Mouse (Mus musculus) liver, adult 2 months (tissue): ENCODE data around the gene Mustn1. TPM values are rescaled to one million over a fixed set of nuclear protein-coding genes. Genes with fewer than 3 reads are reported as not detected.
A peak's percentile ranks its signal among the peaks of the same experiment; 100 is the strongest.

Experiments
- DNase-seq: peaks from one replicate; pipeline ENCODE4 v3.0.0-alpha.2; 2011; ENCODE audit warnings: low read depth, low spot score; ENCODE audit errors: extremely low read depth
- H3K27ac ChIP-seq: fragments of 200-500 bp; replicated peaks from 2 replicates; pipeline ENCODE4 v1.5.1; 2012; ENCODE audit warnings: low read depth, mild to moderate bottlenecking, control low read depth, inconsistent platforms, low read length; ENCODE audit not compliant: insufficient read depth
- H3K27me3 ChIP-seq: fragments of 200-500 bp; 2 replicates; pipeline ENCODE4 v1.6.1; 2012; ENCODE audit warnings: mild to moderate bottlenecking, moderate library complexity, low read length, inconsistent platforms; ENCODE audit not compliant: control insufficient read depth, insufficient read depth
- H3K36me3 ChIP-seq: fragments of 200-500 bp; 2 replicates; pipeline ENCODE4 v1.6.1; 2012; ENCODE audit warnings: low read length, inconsistent platforms; ENCODE audit not compliant: control insufficient read depth, insufficient read depth
- H3K4me1 ChIP-seq: fragments of 200-500 bp; 2 replicates; pipeline ENCODE4 v1.6.1; 2011; ENCODE audit warnings: low read length; ENCODE audit not compliant: control insufficient read depth, insufficient read depth
- H3K4me3 ChIP-seq: fragments of 200-500 bp; 2 replicates; pipeline ENCODE4 v1.5.1; 2011; ENCODE audit warnings: low read depth, mild to moderate bottlenecking, control low read depth, low read length, moderate library complexity; ENCODE audit not compliant: insufficient read depth
- H3K79me2 ChIP-seq: fragments of 200-500 bp; 2 replicates; pipeline ENCODE4 v1.6.1; 2012; ENCODE audit warnings: inconsistent platforms, mild to moderate bottlenecking, low read length, moderate library complexity; ENCODE audit not compliant: control insufficient read depth, insufficient read depth
- H3K9ac ChIP-seq: fragments of 200-500 bp; 2 replicates; pipeline ENCODE4 v1.6.1; 2012; ENCODE audit warnings: low read depth, mild to moderate bottlenecking, control low read depth, inconsistent platforms, low read length
- CTCF ChIP-seq: fragments of 200-500 bp; IDR thresholded peaks from 2 replicates; pipeline ENCODE4 v1.5.1; 2011; ENCODE audit warnings: low read depth, low read length, control low read depth
- POLR2A ChIP-seq: fragments of 200-500 bp; IDR thresholded peaks from 2 replicates; pipeline ENCODE4 v1.6.1; 2011; ENCODE audit warnings: low read length, control low read depth; ENCODE audit not compliant: insufficient read depth; ENCODE audit errors: extremely low read depth
- WGBS: fragments of 180-500 bp; shearing (Covaris S2); methylation state at CpG from one replicate; pipeline ENCODE4 v1.1.7; 2018; 5-methylcytosine and 5-hydroxymethylcytosine counted together
- polyA plus RNA-seq: library from polyadenylated mRNA; depleted of rRNA; stranded (reverse); fragments of >200 nt; gene quantifications from 2 replicates; pipeline ENCODE4 v1.2.3, GENCODE M21; 2012
- total RNA-seq: library from RNA; depleted of rRNA; stranded (reverse); fragments of >200 nt; gene quantifications from 2 replicates; pipeline ENCODE4 v1.2.3, GENCODE M21; 2014

Gene Mustn1
- total and polyA plus RNA-seq, 2 experiments, result 1.0 to 4.1 TPM

DNA sequence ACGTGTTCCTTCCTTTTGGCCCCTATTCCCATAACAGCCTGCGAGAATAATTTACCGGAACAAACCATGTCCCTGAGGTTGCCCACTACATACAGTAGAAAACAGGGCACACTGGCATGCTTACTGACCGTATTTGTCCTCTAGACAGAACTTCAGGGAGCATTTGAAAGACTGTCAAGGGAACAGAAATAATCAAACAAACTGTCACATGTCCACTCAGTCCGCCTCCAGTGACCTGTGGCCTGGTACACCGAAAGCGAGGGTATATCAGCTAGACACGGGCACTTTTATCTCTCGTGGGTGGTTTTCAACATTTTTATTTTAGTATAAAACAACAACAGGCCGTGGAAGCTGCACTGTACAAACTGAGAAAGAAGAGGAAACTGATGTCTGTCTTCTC, 10.2 kb upstream of the Mustn1 start:
- Histone ChIP-seq H3K79me2 (no peaks in the 10 kb centered on the region), H3K4me3 (no peak overlapping the region), H3K36me3 (no peaks in the 10 kb centered on the region), H3K27me3 (no peaks in the 10 kb centered on the region), H3K9ac (peak overlapping the region; percentile 38), H3K4me1 (peaks cover 25% of the 10 kb centered on the region), H3K27ac (peak overlapping the region; percentile 93)
- DNase-seq, result peak; percentile 93
- WGBS, result 26% methylated on average over 10 of the region's 10 CpGs
- TF ChIP-seq CTCF (no peak), POLR2A (no peak)

DNA sequence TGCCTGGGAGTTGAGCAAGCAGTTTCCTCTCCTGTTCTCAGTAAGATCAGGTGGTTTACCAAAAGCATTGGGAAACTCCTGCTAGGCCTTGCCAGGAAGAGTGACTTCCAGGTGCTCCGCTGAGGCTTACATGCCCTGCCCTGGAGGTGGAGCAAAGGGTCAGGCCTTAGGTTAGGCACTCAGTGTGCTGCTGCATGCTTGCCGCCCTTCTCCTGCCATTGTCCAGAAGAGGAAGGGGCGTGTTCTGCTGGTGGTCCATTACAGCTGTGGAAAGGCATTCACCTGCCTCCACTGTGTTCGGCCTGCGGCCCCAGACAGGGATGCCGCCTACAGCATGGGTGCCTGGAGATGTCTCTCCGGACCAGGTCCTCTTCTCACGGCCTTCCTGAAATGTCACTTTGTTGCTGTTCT, 9.6 kb upstream of the Mustn1 start:
- H3K4me1 ChIP-seq, result peaks cover 26% of the 10 kb centered on the region
- peak overlapping the region; percentile 5; the same call in 1 of the 2 replicates for H3K9ac ChIP-seq
- TF ChIP-seq POLR2A (no peak), CTCF (no peak)
- H3K27ac ChIP-seq, result peak overlapping the region; percentile 93
- WGBS, result 43% methylated on average over 8 of the region's 8 CpGs
- no peaks in the 10 kb centered on the region for H3K79me2 ChIP-seq
- DNase-seq, result peak; percentile 99
- no peak overlapping the region for H3K4me3 ChIP-seq
- H3K27me3 ChIP-seq, result no peaks in the 10 kb centered on the region
- no peaks in the 10 kb centered on the region for H3K36me3 ChIP-seq

DNA sequence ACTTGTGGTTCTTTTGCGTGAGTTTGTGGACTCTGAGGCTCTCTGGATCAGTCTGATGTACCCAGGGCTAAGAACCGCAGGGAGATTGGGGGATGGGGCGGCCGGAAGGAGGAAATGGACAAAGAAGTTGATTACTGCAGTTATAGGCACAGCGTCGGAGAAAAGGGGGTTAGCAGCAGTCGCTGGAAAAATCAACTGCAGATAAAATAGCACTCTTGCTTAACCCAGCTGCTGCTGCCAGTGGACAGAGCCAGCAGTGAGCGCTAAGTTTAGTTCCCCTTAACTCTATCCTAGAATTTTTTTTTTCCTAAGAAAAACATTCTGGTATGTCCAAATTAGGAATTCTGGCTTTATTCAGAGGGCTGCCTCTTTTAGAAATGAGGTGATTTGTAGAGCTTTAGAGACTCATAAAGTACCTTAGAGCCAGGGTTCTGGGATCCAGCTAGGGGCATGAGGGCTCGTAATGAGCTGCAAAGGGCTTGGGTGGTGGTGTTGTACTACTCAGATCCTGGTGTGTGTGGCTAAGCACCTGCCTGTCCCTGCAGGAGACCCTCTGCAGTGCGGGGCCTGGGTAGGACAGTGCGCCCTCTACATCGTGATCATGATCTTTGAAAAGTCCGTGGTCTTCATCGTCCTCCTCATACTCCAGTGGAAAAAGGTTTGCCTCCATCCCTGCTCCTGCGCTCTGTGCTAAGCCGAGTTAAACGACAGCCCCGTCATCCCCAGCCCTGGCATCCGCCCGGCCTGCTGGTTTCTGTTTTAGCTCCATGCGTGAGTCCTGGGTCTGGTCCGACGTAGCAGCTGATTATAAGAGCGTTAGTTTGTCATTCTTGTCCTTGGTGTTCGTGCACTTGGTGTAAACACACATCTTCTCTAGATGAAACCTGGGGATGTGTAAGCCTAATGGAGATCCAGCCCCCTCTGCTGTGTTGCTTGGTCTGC, 8.5 kb upstream of the Mustn1 start:
- H3K4me1 ChIP-seq, result peaks cover 32% of the 10 kb centered on the region
- no peaks in the 10 kb centered on the region for H3K79me2 ChIP-seq
- H3K27ac ChIP-seq, result peak overlapping the region; percentile 80
- 66% methylated on average over 25 of the region's 25 CpGs for WGBS
- TF ChIP-seq POLR2A, result no peak
- TF ChIP-seq CTCF, result no peak
- DNase-seq, result peak; percentile 67
- H3K27me3 ChIP-seq, result no peaks in the 10 kb centered on the region
- no peaks in the 10 kb centered on the region for H3K36me3 ChIP-seq
- H3K4me3 ChIP-seq, result no peak overlapping the region
- no peak overlapping the region for H3K9ac ChIP-seq

DNA sequence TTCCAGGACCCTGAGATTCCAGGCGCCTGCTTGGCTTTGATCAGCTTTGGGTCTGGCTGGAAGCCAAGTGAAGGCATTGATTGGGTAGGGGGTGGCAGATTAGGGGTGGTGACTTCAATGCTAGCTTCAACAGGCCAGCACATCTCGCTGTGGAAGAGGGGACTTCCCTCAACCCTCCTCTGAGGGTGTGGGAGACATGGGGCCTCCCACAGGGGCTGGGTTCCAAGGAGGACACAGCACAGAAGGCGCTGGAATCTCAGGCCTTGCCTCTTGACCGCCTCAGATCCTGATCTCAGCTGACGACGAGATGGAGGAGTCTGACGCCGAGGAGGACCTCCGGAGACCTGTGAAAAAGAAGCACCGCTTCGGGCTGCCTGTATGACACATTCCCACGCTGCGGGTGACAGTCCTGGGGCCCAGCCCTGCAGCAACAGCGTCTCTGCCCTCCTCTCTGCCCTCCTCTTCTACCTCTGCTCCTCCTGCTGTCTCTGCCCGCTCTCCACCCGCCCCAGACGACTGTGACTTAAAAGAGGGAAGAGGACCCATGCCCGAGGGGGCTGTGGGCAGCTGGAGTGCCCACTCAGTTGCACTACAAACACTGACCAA, 4.8 kb upstream of the Mustn1 start:
- Histone ChIP-seq H3K79me2 (no peaks in the 10 kb centered on the region), H3K4me1 (peaks cover 28% of the 10 kb centered on the region), H3K4me3 (no peak overlapping the region), H3K9ac (no peak overlapping the region), H3K27me3 (no peaks in the 10 kb centered on the region), H3K36me3 (no peaks in the 10 kb centered on the region), H3K27ac (peak overlapping the region; percentile 51)
- no peak for TF ChIP-seq POLR2A
- TF ChIP-seq CTCF, result no peak
- no peak for DNase-seq
- 80% methylated on average over 18 of the region's 18 CpGs for WGBS

DNA sequence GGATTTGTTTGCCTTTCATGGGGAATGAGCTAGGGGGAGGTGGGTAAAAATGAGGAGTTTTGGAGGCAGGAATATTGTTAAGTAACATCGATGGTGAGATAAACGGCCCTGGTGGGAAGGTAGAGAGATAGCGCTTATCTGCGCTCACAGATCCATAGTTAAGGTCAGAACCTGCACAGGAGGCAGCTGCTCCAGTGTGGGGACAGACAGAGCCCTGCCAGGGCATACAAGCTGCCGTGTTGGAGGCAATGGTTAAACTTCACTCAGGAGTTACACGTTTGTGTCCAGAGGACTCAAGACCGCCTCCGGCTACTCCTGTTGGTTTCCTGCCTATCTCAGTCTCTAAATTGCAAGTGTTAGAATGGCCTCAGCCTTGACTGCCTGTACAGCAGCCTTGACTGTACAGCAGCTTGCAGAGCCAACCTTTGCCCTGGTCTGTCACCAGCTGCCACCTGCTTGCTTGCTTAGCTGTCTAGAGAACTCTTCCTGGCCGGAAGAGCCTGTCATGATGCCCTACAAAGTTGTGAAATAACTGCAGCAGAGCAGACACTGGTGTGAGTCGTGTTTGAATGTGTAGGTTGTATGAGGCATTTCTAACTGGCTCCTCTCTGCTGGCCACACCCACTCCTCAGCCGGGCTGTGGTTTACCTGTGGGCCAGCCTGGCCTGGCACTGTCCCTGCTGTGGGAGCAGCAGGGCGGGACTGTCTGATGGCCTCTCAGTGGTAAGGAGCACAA, 3.7 kb upstream of the Mustn1 start:
- TF ChIP-seq CTCF, result no peak
- no peak for TF ChIP-seq POLR2A
- H3K36me3 ChIP-seq, result no peaks in the 10 kb centered on the region
- no peak overlapping the region for H3K4me3 ChIP-seq
- WGBS, result 23% methylated on average over 12 of the region's 12 CpGs
- H3K79me2 ChIP-seq, result no peaks in the 10 kb centered on the region
- DNase-seq, result peak; percentile 96
- peak overlapping the region; percentile 48 for H3K27ac ChIP-seq
- H3K27me3 ChIP-seq, result no peaks in the 10 kb centered on the region
- peaks cover 20% of the 10 kb centered on the region for H3K4me1 ChIP-seq
- H3K9ac ChIP-seq, result peak overlapping the region; percentile 6; the same call in 1 of the 2 replicates
